Mouse (Mus musculus) T-helper 1 cell (primary cell): ENCODE results near the gene 4930432M17Rik.

Experiments
- in situ Hi-C: fragments of 300-600 bp; cut with MboI, MseI; formaldehyde crosslinking; loops from one replicate; pipeline ENCODE4 v1.15.1; 2025; ENCODE audit warnings: high pct_unique_total_duplicates

4930432M17Rik gene

GRCm38 (mm10) chr3:121670462-121670861 lies at the start of gene 4930432M17Rik:
TSS of gene 4930432M17Rik (plus strand) at chr3:121670762.
- in situ Hi-C loops: loop anchor here (25.0 kb wide), 1 partner anchor 717 kb away; no protein-coding TSS in a partner anchor

- in situ Hi-C loops: no loop called here
Measured at GRCm38 (mm10) chr3:121625662-121626061, 44.9 kb upstream of the 4930432M17Rik start.

GRCm38 (mm10) chr3:121626273-121626672 lies 44.3 kb upstream of the 4930432M17Rik start:
- in situ Hi-C loops: no loop called here

DNA sequence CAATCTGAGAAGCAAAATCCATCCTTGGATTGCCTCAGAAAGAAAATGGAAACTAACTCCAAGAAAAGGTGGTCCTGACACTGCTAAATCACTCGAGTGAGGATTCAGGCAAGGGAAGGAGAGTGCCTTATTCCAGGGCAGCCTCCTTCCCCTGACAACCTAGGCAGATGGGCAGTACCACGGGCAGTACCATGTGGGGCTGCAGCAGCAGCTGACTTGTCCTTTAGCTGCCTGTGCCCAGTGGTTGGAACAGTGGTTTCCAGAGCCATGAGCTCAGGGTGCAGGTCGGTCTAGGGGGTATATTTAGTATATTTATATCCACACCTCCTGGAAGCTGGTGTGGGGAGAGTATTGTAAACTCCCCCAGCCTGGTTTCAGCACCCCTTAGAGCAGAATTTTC lies 42.3 kb upstream of the 4930432M17Rik start:
- in situ Hi-C loops: no loop called here

GRCm38 (mm10) chr3:121630626-121631025 lies 39.9 kb upstream of the 4930432M17Rik start:
- in situ Hi-C loops: no loop called here

GRCm38 (mm10) chr3:121634963-121635362 lies 35.6 kb upstream of the 4930432M17Rik start:
- in situ Hi-C loops: no loop called here

DNA sequence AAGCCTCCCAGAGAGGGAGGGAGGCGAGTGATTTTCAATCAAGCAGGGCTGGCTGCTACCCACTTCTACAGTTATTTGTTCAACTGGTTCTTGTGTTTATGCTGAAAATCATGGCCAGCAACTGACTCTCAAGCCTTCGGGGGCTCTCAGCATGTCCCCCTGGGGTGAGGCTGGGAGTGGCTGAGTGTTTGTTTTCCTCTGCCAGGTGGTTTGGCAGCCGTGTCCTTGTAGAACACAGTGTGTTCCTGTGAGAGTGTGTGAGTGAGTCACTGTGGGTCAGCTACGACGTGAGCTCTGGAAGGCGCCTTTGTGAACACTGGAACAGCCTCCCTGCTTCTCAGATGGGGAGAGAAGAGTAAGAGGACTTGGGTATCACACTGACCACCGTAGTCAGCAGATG lies 35.1 kb upstream of the 4930432M17Rik start:
- in situ Hi-C loops: no loop called here

GRCm38 (mm10) chr3:121636315-121636714 lies 34.2 kb upstream of the 4930432M17Rik start:
- in situ Hi-C loops: no loop called here

GRCm38 (mm10) chr3:121636748-121637147 lies 33.8 kb upstream of the 4930432M17Rik start:
- in situ Hi-C loops: no loop called here

GRCm38 (mm10) chr3:121637792-121638191 lies 32.8 kb upstream of the 4930432M17Rik start:
- in situ Hi-C loops: no loop called here

- in situ Hi-C loops: no loop called here
Measured at GRCm38 (mm10) chr3:121638241-121638640, 32.3 kb upstream of the 4930432M17Rik start.

DNA sequence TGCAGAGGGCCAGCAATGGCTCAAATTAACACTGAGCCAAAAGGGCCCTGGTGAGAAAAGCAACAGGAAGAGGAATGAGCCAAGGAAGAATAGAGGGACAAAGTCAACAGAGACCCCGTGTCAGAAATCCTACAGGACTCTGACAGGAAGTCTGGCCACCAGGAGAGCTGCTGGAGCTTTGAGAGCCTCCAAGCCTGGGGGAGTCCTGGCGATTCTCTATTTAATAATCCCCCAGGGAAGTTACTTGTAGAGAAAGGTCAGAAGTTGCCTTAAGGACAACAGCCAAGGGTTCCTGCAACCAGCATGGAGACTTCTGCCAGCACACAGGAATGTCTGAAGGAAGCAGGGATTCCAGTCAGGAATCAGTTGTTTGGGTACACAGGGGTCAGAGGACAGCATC lies 30.0 kb upstream of the 4930432M17Rik start:
- in situ Hi-C loops: no loop called here

DNA sequence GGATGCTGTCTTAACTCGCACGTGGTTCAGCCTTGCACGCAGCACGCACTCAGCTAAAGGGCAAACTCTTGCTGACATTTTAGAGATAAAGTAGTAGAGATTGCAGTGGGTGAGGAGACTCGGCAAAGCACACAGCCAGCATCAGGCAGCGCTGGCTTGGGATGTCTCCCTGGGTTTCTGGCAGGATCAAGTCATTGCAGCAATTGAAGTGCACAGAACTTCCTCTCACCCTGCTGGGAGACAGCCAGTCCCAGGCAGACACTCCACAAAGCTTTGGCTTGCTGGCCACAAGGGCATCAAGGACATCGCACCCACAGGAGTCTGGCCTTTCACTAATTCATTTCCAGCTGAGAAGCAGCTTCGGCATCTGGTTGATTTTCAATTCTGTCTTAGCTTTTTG lies 27.3 kb upstream of the 4930432M17Rik start:
- in situ Hi-C loops: no loop called here

- in situ Hi-C loops: no loop called here
Measured at GRCm38 (mm10) chr3:121645447-121645846, 25.1 kb upstream of the 4930432M17Rik start.

DNA sequence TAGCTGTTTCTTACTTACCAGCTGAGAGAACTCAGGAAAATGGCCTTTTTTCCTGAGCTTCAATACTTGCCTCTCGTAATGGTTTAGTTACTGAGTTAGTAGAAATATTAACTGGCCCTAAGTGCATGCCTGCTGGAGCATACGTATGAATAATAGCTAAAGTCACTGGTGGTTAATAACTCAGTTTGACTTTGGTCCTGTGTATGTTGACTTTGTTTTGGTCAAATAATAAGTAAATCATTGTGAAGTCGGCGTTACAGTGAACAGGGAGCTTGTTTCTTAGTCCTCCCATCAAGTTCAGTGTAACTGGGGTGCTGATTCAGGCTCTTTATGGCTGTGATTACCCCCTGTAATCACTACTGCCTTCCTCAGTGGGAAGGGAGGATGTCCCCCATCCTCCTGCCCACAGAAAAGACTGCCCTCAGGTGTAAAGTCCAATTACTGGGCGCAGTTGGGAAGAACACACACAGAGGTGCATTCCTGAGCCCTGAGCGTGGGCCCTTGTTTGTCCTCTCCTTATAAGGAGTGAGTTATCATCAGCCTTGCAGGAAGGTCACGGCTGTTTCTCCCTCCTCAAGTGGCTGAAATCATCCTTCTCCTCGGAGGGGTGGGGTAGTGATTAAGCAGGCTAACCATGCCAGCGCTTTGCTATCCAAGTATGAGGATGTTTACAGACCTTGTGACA lies 24.1 kb upstream of the 4930432M17Rik start:
- in situ Hi-C loops: no loop called here

GRCm38 (mm10) chr3:121648238-121648778 lies 22.3 kb upstream of the 4930432M17Rik start:
- in situ Hi-C loops: no loop called here

DNA sequence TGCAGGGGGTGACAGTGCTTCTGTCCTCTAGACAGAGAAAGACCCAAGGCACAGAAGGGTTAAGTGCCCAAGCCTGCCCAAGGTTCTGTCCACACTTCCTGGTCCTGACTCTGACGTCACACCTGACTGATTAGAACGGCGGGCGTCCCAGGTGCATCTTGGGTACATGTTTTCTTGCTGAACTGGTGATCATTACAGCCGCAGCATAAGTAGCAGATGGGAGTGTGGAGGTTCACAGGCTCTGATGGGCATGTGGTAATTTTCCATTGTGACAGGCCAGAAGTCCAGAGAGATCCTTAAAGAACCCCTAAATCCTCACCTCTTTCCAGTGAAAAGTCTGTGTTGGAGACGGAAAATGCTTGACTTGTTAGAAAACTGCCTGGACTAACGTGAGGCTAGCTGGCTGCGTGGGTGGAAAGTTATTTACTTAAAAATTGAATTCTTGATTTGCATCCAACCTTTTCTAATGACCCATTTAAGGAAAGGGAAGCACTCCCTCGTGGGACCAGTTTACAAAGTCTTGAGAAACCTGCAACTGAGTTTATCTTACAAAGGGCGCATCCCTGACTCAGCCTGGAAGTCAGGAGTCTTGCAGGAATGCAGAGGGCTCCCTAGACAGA lies 20.4 kb upstream of the 4930432M17Rik start:
- in situ Hi-C loops: loop anchor here (5.0 to 25.0 kb wide), 2 partner anchors 92 to 737 kb away; no protein-coding TSS in a partner anchor

DNA sequence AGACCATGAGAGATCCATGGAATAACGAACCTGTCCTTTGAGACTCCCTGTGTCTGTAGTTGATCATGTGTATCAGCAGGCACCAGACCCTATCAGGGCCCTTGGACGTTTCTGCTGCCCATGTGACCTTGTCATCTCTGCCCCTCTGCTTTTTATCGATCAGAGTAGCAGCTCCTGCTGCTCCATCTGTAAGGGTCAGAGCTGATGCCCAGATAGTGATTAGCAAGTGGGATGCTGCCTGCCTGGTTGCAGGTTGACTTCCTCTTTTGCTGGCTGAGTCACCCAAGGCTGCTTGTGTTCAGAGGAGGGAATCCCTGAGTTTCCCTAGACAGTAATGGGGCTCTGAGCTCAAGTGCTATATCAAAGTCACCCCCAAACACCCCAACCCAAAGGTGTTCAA lies 18.9 kb upstream of the 4930432M17Rik start:
- in situ Hi-C loops: loop anchor here (5.0 to 25.0 kb wide), 2 partner anchors 91 to 736 kb away; no protein-coding TSS in a partner anchor

DNA sequence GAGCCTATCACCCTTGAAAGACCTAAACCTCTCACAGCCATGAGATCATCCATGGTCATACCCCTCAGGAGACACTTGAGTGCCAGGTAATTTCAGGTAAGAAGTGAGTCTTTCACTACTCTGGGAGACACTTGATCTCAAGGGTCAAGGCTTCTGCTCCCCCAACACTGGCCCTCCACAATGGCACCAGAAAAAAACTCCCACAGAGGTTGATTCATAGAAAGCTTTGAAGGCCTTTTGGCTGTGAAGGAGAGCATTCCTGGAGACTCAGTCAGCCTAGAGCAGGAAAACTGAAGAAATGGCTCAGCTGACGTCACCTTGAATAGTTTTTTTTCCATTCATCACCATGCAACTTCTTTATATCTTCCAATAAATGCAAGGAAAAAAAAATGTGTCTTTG lies 18.4 kb upstream of the 4930432M17Rik start:
- in situ Hi-C loops: loop anchor here (5.0 to 25.0 kb wide), 2 partner anchors 90 to 735 kb away; no protein-coding TSS in a partner anchor

- in situ Hi-C loops: loop anchor here (25.0 kb wide), 1 partner anchor 730 kb away; no protein-coding TSS in a partner anchor
Measured at GRCm38 (mm10) chr3:121656922-121657321, 13.6 kb upstream of the 4930432M17Rik start.

DNA sequence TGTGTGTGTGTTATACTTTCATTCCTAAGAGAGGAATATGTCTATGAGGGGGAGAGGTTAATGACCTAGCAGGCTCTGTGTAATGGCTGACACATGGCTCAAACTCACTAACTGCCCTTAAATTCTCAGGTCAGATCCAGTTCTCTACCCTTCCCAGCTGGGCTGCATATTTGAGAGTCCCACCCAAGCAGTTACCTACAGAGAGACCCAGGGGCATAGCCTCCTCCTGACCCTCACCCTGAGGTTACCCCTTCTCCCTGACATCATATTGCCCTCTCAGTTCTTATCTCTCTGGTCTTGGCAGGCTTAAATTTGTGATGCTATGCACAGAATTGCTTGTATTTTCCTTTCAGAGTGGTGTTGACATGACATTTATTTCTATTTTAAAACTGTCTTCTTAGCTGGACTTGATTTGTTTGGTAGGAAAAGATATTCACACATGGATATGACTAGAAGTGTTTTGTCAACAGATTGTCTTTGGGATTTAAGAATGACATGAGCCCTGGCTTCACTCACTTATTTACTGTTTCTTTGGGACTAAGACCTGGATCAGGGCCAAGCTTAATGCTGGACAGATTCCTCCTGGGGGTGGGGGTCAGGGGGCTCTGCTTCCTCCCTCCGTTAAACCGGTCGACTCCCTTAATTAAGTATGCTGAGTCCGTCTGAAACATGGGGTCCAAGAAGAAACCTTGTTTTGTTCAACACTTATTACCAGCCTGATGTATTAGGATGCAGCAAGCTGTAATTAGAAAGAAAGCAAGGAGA lies 7.7 kb upstream of the 4930432M17Rik start:
- in situ Hi-C loops: loop anchor here (25.0 kb wide), 1 partner anchor 724 kb away; no protein-coding TSS in a partner anchor

DNA sequence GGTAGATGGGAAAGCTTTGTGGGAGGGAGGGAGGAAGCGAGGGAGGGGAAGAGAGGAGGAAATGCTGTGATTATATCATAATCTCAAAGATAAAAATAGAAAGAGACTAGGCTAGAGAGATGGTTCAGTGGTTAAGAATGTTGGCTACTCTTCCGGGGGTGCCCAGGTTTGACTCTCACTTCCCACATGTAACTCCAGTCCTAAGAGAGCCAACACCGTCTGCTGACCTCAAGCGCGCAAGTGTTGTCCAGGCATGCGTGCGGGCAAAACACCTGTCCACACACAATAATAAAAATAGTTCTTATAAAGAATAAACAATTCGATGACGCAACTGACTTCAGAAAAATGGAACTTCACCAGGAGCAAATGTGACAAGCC lies 7.1 kb upstream of the 4930432M17Rik start:
- in situ Hi-C loops: loop anchor here (25.0 kb wide), 1 partner anchor 724 kb away; no protein-coding TSS in a partner anchor
